Mouse (Mus musculus) lung, postnatal 25 days (tissue): ENCODE data around the gene Cstf2t.
A peak's percentile ranks its signal among the peaks of the same experiment; 100 is the strongest.

ENCODE experiments used
- DNase-seq: peaks from one replicate; pipeline ENCODE4 v3.0.0; 2022; ENCODE audit warnings: low spot score

Gene Cstf2t

GRCm38 (mm10) chr19:31082662-31083429 lies at the start of gene Cstf2t:
Gene Cstf2t (plus strand): TSS chr19:31082837.
- peak; percentile 100 for DNase-seq

GRCm38 (mm10) chr19:31038951-31039350 lies 43.7 kb upstream of the Cstf2t start:
- no peak for DNase-seq

GRCm38 (mm10) chr19:31040948-31041847 lies 41.4 kb upstream of the Cstf2t start:
- DNase-seq = no peak

- no peak for DNase-seq
Measured at GRCm38 (mm10) chr19:31046601-31047000, 36.0 kb upstream of the Cstf2t start.

- DNase-seq = no peak
Measured at GRCm38 (mm10) chr19:31064740-31065139, 17.9 kb upstream of the Cstf2t start.

- DNase-seq = no peak
Measured at GRCm38 (mm10) chr19:31065206-31065781, 17.3 kb upstream of the Cstf2t start.

GRCm38 (mm10) chr19:31073959-31074716 lies 8.5 kb upstream of the Cstf2t start:
- no peak for DNase-seq

- no peak for DNase-seq
Measured at GRCm38 (mm10) chr19:31074717-31075063, 7.9 kb upstream of the Cstf2t start.

GRCm38 (mm10) chr19:31076106-31076505 lies 6.5 kb upstream of the Cstf2t start:
- no peak for DNase-seq

- no peak for DNase-seq
Measured at GRCm38 (mm10) chr19:31078241-31078640, 4.4 kb upstream of the Cstf2t start.

GRCm38 (mm10) chr19:31082226-31082625 lies 411 bp upstream of the Cstf2t start:
- no peak for DNase-seq

GRCm38 (mm10) chr19:31083761-31084160 lies 1.1 kb downstream of the Cstf2t start:
- no peak for DNase-seq

GRCm38 (mm10) chr19:31097857-31098256 lies 15.2 kb downstream of the Cstf2t start:
- DNase-seq = no peak

GRCm38 (mm10) chr19:31099369-31099768 lies 16.7 kb downstream of the Cstf2t start:
- DNase-seq = no peak

- DNase-seq = no peak
Measured at GRCm38 (mm10) chr19:31104764-31105163, 22.1 kb downstream of the Cstf2t start.

GRCm38 (mm10) chr19:31106036-31106435 lies 23.4 kb downstream of the Cstf2t start:
- DNase-seq = no peak

- no peak for DNase-seq
Measured at GRCm38 (mm10) chr19:31106835-31107554, 24.4 kb downstream of the Cstf2t start.

GRCm38 (mm10) chr19:31114690-31115089 lies 32.1 kb downstream of the Cstf2t start:
- no peak for DNase-seq

- DNase-seq = no peak
Measured at GRCm38 (mm10) chr19:31124628-31125027, 42.0 kb downstream of the Cstf2t start.

GRCm38 (mm10) chr19:31132614-31133013 lies 50.0 kb downstream of the Cstf2t start:
- DNase-seq = no peak

- no peak for DNase-seq
Measured at GRCm38 (mm10) chr19:31136316-31136715, 53.7 kb downstream of the Cstf2t start.
